Mouse (Mus musculus): ENCODE measurements around the gene Fkbpl. TPM values are rescaled to one million over a fixed set of nuclear protein-coding genes. Genes with fewer than 3 reads are reported as not detected.

Gene Fkbpl
- total and polyA plus RNA-seq, 3 experiments, result 1.6 to 11.9 (median 6.5) TPM

GRCm38 (mm10) chr17:34685120-34686110, 40.9 kb downstream of the Fkbpl start:
- no peak for ATAC-seq (ENCODE audit: extremely low read depth, insufficient number of reproducible peaks, low FRiP score, poor library complexity, severe bottlenecking)

GRCm38 (mm10) chr17:34688889-34689288, 44.3 kb downstream of the Fkbpl start:
- TF ChIP-seq POLR2AphosphoS5 (IDR thresholded peaks at IDR 0.05; ENCODE audit: insufficient replicate concordance, low read depth, low read length) (no peak), GATA1 (IDR thresholded peaks at IDR 0.05; ENCODE audit: borderline replicate concordance, low read length) (no peak), CTCF (IDR thresholded peaks at IDR 0.05; ENCODE audit: low read depth, low read length) (no peak), GATA2 (IDR thresholded peaks at IDR 0.05; ENCODE audit: borderline replicate concordance, low read depth, low read length) (no peak), TAL1 (conservative IDR thresholded peaks at IDR 0.05; ENCODE audit: low read depth, low read length) (no peak)
- ATAC-seq (ENCODE audit: extremely low read depth, insufficient number of reproducible peaks, low FRiP score, poor library complexity, severe bottlenecking) (no peak), DNase-seq (ENCODE audit: low spot score) (no peak)
- no peaks in the 10 kb centered on the region for H3K9me3 ChIP-seq (replicated peaks)
- H3K4me3 ChIP-seq (ENCODE audit: low read depth, low read length), result no peak overlapping the region
- no peaks in the 10 kb centered on the region for H3K36me3 ChIP-seq (replicated peaks)
- peaks cover 9% of the 10 kb centered on the region for H3K27me3 ChIP-seq (ENCODE audit: insufficient read depth, low read length)
- H3K4me1 ChIP-seq (ENCODE audit: insufficient read depth, low read depth, low read length), result no peaks in the 10 kb centered on the region

More at GRCm38 (mm10) chr17:34685120-34686110, 40.9 kb downstream of the Fkbpl start:
- no peak for TF ChIP-seq GATA1 (IDR thresholded peaks at IDR 0.05; ENCODE audit: borderline replicate concordance, low read length)
- TF ChIP-seq CTCF (IDR thresholded peaks at IDR 0.05; ENCODE audit: low read depth, low read length), result no peak
- TF ChIP-seq POLR2AphosphoS5 (IDR thresholded peaks at IDR 0.05; ENCODE audit: insufficient replicate concordance, low read depth, low read length), result no peak
- no peak for TF ChIP-seq GATA2 (IDR thresholded peaks at IDR 0.05; ENCODE audit: borderline replicate concordance, low read depth, low read length)
- TF ChIP-seq TAL1 (conservative IDR thresholded peaks at IDR 0.05; ENCODE audit: low read depth, low read length), result no peak
- no peak for DNase-seq (ENCODE audit: low spot score)
- no peak overlapping the region for H3K4me3 ChIP-seq (ENCODE audit: low read depth, low read length)
- 0 out of 2 replicates have a peak, but pooled peaks cover 4% of the 10 kb centered on the region for H3K4me1 ChIP-seq (ENCODE audit: insufficient read depth, low read depth, low read length)
- H3K9me3 ChIP-seq (replicated peaks), result no peaks in the 10 kb centered on the region
- no peaks in the 10 kb centered on the region for H3K36me3 ChIP-seq (replicated peaks)
- peaks cover 10% of the 10 kb centered on the region; the same call in 1 of the 2 replicates for H3K27me3 ChIP-seq (ENCODE audit: insufficient read depth, low read length)

DNA sequence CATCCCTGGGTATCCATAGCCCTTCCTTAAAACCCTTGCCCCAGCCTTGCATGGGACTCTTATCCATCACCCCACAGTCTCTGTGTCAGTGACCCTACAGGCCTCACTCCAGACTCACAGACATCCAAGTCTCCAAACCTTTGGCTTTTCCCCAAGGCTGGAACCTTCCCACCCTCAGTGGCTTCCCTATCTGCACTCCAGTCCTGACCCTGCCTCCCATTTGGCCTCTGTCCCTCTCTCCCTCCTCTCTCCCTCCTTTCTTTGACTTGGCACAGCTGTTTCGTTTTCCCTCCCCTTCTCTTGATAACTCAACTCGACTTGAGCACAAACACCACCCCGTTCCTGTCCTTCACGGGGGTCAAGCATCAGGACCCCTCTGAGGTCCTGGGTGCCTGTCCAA, 45.9 kb downstream of the Fkbpl start:
- no peak for TF ChIP-seq GATA1 (IDR thresholded peaks at IDR 0.05; ENCODE audit: borderline replicate concordance, low read length)
- TF ChIP-seq TAL1 (conservative IDR thresholded peaks at IDR 0.05; ENCODE audit: low read depth, low read length), result no peak
- TF ChIP-seq POLR2AphosphoS5 (IDR thresholded peaks at IDR 0.05; ENCODE audit: insufficient replicate concordance, low read depth, low read length), result no peak
- no peak for TF ChIP-seq GATA2 (IDR thresholded peaks at IDR 0.05; ENCODE audit: borderline replicate concordance, low read depth, low read length)
- no peak for TF ChIP-seq CTCF (IDR thresholded peaks at IDR 0.05; ENCODE audit: low read depth, low read length)
- peaks cover 9% of the 10 kb centered on the region for H3K27me3 ChIP-seq (ENCODE audit: insufficient read depth, low read length)

GRCm38 (mm10) chr17:34692906-34693305, 48.3 kb downstream of the Fkbpl start:
- Histone ChIP-seq H3K36me3 (replicated peaks) (no peaks in the 10 kb centered on the region), H3K4me1 (ENCODE audit: insufficient read depth, low read depth, low read length) (no peaks in the 10 kb centered on the region), H3K9me3 (replicated peaks) (no peaks in the 10 kb centered on the region), H3K27me3 (ENCODE audit: insufficient read depth, low read length) (peaks cover 3% of the 10 kb centered on the region), H3K4me3 (ENCODE audit: low read depth, low read length) (no peak overlapping the region)
- no peak for DNase-seq (ENCODE audit: low spot score)
- no peak for ATAC-seq (ENCODE audit: extremely low read depth, insufficient number of reproducible peaks, low FRiP score, poor library complexity, severe bottlenecking)
- TF ChIP-seq POLR2AphosphoS5 (IDR thresholded peaks at IDR 0.05; ENCODE audit: insufficient replicate concordance, low read depth, low read length) (no peak), GATA1 (IDR thresholded peaks at IDR 0.05; ENCODE audit: borderline replicate concordance, low read length) (no peak), TAL1 (conservative IDR thresholded peaks at IDR 0.05; ENCODE audit: low read depth, low read length) (no peak), CTCF (IDR thresholded peaks at IDR 0.05; ENCODE audit: low read depth, low read length) (no peak), GATA2 (IDR thresholded peaks at IDR 0.05; ENCODE audit: borderline replicate concordance, low read depth, low read length) (no peak)

More for the DNA sequence above, 45.9 kb downstream of the Fkbpl start:
- ATAC-seq (ENCODE audit: extremely low read depth, insufficient number of reproducible peaks, low FRiP score, poor library complexity, severe bottlenecking) (no peak), DNase-seq (ENCODE audit: low spot score) (no peak)
- no peaks in the 10 kb centered on the region for H3K9me3 ChIP-seq (replicated peaks)
- H3K36me3 ChIP-seq (replicated peaks), result no peaks in the 10 kb centered on the region
- H3K4me1 ChIP-seq (ENCODE audit: insufficient read depth, low read depth, low read length), result no peaks in the 10 kb centered on the region
- no peak overlapping the region for H3K4me3 ChIP-seq (ENCODE audit: low read depth, low read length)

Other genes with a start within 250 kb of the Fkbpl start
Only the 20 nearest of the 23 such genes appear.
- gene Btnl4, start 167.4 kb upstream of the Fkbpl start, total RNA-seq (2014; fragmentation: Nextera tagmentation), result not detected in 2 replicates
- gene Btnl4, start 167.4 kb upstream of the Fkbpl start, total RNA-seq (2017), result 0.22 TPM in 1 of 2 replicates, not detected in the other
- not detected in 2 replicates for gene Btnl4, start 167.4 kb upstream of the Fkbpl start, polyA plus RNA-seq (2012)
- gene Btnl6, start 127.4 kb upstream of the Fkbpl start, total RNA-seq (2014; fragmentation: Nextera tagmentation), result not detected in 2 replicates
- gene Btnl6, start 127.4 kb upstream of the Fkbpl start, total RNA-seq (2017), result 0.11 TPM in 1 of 2 replicates, not detected in the other
- not detected in 2 replicates for gene Btnl6, start 127.4 kb upstream of the Fkbpl start, polyA plus RNA-seq (2012)
- 0.19 and 0.60 TPM in 2 replicates for gene Notch4, start 80.5 kb upstream of the Fkbpl start, total RNA-seq (2014; fragmentation: Nextera tagmentation)
- 0.52 and 0.60 TPM in 2 replicates for gene Notch4, start 80.5 kb upstream of the Fkbpl start, total RNA-seq (2017)
- 0.34 and 0.88 TPM in 2 replicates for gene Notch4, start 80.5 kb upstream of the Fkbpl start, polyA plus RNA-seq (2012)
- 86.3 and 99.5 TPM in 2 replicates for gene Gpsm3, start 55.0 kb upstream of the Fkbpl start, total RNA-seq (2014; fragmentation: Nextera tagmentation)
- gene Gpsm3, start 55.0 kb upstream of the Fkbpl start, total RNA-seq (2017), result 33.7 and 43.2 TPM in 2 replicates
- gene Gpsm3, start 55.0 kb upstream of the Fkbpl start, polyA plus RNA-seq (2012), result 399 and 473 TPM in 2 replicates
- gene Pbx2, start 53.5 kb upstream of the Fkbpl start, total RNA-seq (2014; fragmentation: Nextera tagmentation), result 35.8 and 44.2 TPM in 2 replicates
- 25.1 and 39.6 TPM in 2 replicates for gene Pbx2, start 53.5 kb upstream of the Fkbpl start, total RNA-seq (2017)
- 137 and 138 TPM in 2 replicates for gene Pbx2, start 53.5 kb upstream of the Fkbpl start, polyA plus RNA-seq (2012)
- gene Ager, start 46.9 kb upstream of the Fkbpl start, total RNA-seq (2014; fragmentation: Nextera tagmentation), result 1.9 and 2.2 TPM in 2 replicates
- 2.1 TPM in 2 replicates for gene Ager, start 46.9 kb upstream of the Fkbpl start, total RNA-seq (2017)
- gene Ager, start 46.9 kb upstream of the Fkbpl start, polyA plus RNA-seq (2012), result 5.7 and 6.5 TPM in 2 replicates
- 92.0 and 103 TPM in 2 replicates for gene Rnf5, start 41.1 kb upstream of the Fkbpl start, total RNA-seq (2014; fragmentation: Nextera tagmentation)
- 17.4 and 17.7 TPM in 2 replicates for gene Rnf5, start 41.1 kb upstream of the Fkbpl start, total RNA-seq (2017)
- gene Rnf5, start 41.1 kb upstream of the Fkbpl start, polyA plus RNA-seq (2012), result 63.3 and 70.8 TPM in 2 replicates
- gene Agpat1, start 40.5 kb upstream of the Fkbpl start, total RNA-seq (2014; fragmentation: Nextera tagmentation), result 96.3 and 96.4 TPM in 2 replicates
- 24.7 and 25.8 TPM in 2 replicates for gene Agpat1, start 40.5 kb upstream of the Fkbpl start, total RNA-seq (2017)
- 163 and 165 TPM in 2 replicates for gene Agpat1, start 40.5 kb upstream of the Fkbpl start, polyA plus RNA-seq (2012)
- gene Egfl8, start 28.8 kb upstream of the Fkbpl start, total RNA-seq (2014; fragmentation: Nextera tagmentation), result 1.5 TPM in 1 of 2 replicates, not detected in the other
- 0.29 and 0.93 TPM in 2 replicates for gene Egfl8, start 28.8 kb upstream of the Fkbpl start, total RNA-seq (2017)
- gene Egfl8, start 28.8 kb upstream of the Fkbpl start, polyA plus RNA-seq (2012), result 0.80 and 1.1 TPM in 2 replicates
- 17.1 and 25.6 TPM in 2 replicates for gene Ppt2, start 16.3 kb upstream of the Fkbpl start, total RNA-seq (2014; fragmentation: Nextera tagmentation)
- gene Ppt2, start 16.3 kb upstream of the Fkbpl start, total RNA-seq (2017), result 5.5 and 5.8 TPM in 2 replicates
- gene Ppt2, start 16.3 kb upstream of the Fkbpl start, polyA plus RNA-seq (2012), result 30.8 and 35.1 TPM in 2 replicates
- gene Prrt1, start 15.2 kb upstream of the Fkbpl start, total RNA-seq (2014; fragmentation: Nextera tagmentation), result not detected in 2 replicates
- gene Prrt1, start 15.2 kb upstream of the Fkbpl start, total RNA-seq (2017), result not detected in 2 replicates
- gene Prrt1, start 15.2 kb upstream of the Fkbpl start, polyA plus RNA-seq (2012), result not detected in 2 replicates
- 20.5 and 23.0 TPM in 2 replicates for gene Atf6b, start 2.4 kb downstream of the Fkbpl start, total RNA-seq (2014; fragmentation: Nextera tagmentation)
- 7.8 and 9.2 TPM in 2 replicates for gene Atf6b, start 2.4 kb downstream of the Fkbpl start, total RNA-seq (2017)
- gene Atf6b, start 2.4 kb downstream of the Fkbpl start, polyA plus RNA-seq (2012), result 89.0 and 103 TPM in 2 replicates
- 0.08 TPM in 1 of 2 replicates, not detected in the other for gene Tnxb, start 25.8 kb downstream of the Fkbpl start, total RNA-seq (2014; fragmentation: Nextera tagmentation)
- under 0.01 and 0.06 TPM in 2 replicates for gene Tnxb, start 25.8 kb downstream of the Fkbpl start, total RNA-seq (2017)
- not detected in 2 replicates for gene Tnxb, start 25.8 kb downstream of the Fkbpl start, polyA plus RNA-seq (2012)
- not detected in 2 replicates for gene C4b, start 99.1 kb downstream of the Fkbpl start, total RNA-seq (2014; fragmentation: Nextera tagmentation)
- gene C4b, start 99.1 kb downstream of the Fkbpl start, total RNA-seq (2017), result 0.33 TPM in 1 of 2 replicates, not detected in the other
- gene C4b, start 99.1 kb downstream of the Fkbpl start, polyA plus RNA-seq (2012), result not detected in 2 replicates
- not detected in 2 replicates for gene Cyp21a1, start 159.8 kb downstream of the Fkbpl start, total RNA-seq (2014; fragmentation: Nextera tagmentation)
- not detected in 2 replicates for gene Cyp21a1, start 159.8 kb downstream of the Fkbpl start, total RNA-seq (2017)
- not detected in 2 replicates for gene Cyp21a1, start 159.8 kb downstream of the Fkbpl start, polyA plus RNA-seq (2012)
- gene Stk19, start 192.2 kb downstream of the Fkbpl start, total RNA-seq (2014; fragmentation: Nextera tagmentation), result 16.6 and 33.4 TPM in 2 replicates
- gene Stk19, start 192.2 kb downstream of the Fkbpl start, total RNA-seq (2017), result 19.6 and 23.1 TPM in 2 replicates
- gene Stk19, start 192.2 kb downstream of the Fkbpl start, polyA plus RNA-seq (2012), result 47.6 and 50.2 TPM in 2 replicates
- gene Dxo, start 192.3 kb downstream of the Fkbpl start, total RNA-seq (2014; fragmentation: Nextera tagmentation), result 25.4 and 27.7 TPM in 2 replicates
- gene Dxo, start 192.3 kb downstream of the Fkbpl start, total RNA-seq (2017), result 18.2 and 22.7 TPM in 2 replicates
- gene Dxo, start 192.3 kb downstream of the Fkbpl start, polyA plus RNA-seq (2012), result 58.7 and 70.5 TPM in 2 replicates
- 25.8 and 37.9 TPM in 2 replicates for gene Skiv2l, start 205.4 kb downstream of the Fkbpl start, total RNA-seq (2014; fragmentation: Nextera tagmentation)
- 43.6 and 45.3 TPM in 2 replicates for gene Skiv2l, start 205.4 kb downstream of the Fkbpl start, total RNA-seq (2017)
- gene Skiv2l, start 205.4 kb downstream of the Fkbpl start, polyA plus RNA-seq (2012), result 48.8 and 54.7 TPM in 2 replicates
- gene Nelfe, start 205.6 kb downstream of the Fkbpl start, total RNA-seq (2014; fragmentation: Nextera tagmentation), result 66.0 and 86.9 TPM in 2 replicates
- 36.9 and 40.4 TPM in 2 replicates for gene Nelfe, start 205.6 kb downstream of the Fkbpl start, total RNA-seq (2017)
- 278 and 284 TPM in 2 replicates for gene Nelfe, start 205.6 kb downstream of the Fkbpl start, polyA plus RNA-seq (2012)
- gene Cfb, start 217.8 kb downstream of the Fkbpl start, total RNA-seq (2014; fragmentation: Nextera tagmentation), result not detected in 2 replicates
- gene Cfb, start 217.8 kb downstream of the Fkbpl start, total RNA-seq (2017), result not detected in 2 replicates
- gene Cfb, start 217.8 kb downstream of the Fkbpl start, polyA plus RNA-seq (2012), result not detected in 2 replicates